Mouse (Mus musculus) neural tube, embryonic 12.5 days (tissue): Measurements from ENCODE around the gene Eef1b2. TPM values are rescaled to one million over a fixed set of nuclear protein-coding genes. Genes with fewer than 3 reads are reported as not detected.
A peak's percentile ranks its signal among the peaks of the same experiment; 100 is the strongest.

Source experiments
- ATAC-seq: fragments of 200-750 bp; cut with Nextera tagmentation; 2 replicates; pipeline ENCODE4 v1.8.0; 2017; ENCODE audit warnings: low read depth, mild to moderate bottlenecking, moderate TSS enrichment, moderate library complexity; ENCODE audit not compliant: low FRiP score
- H3K27ac ChIP-seq: fragments of 300-500 bp; sonication (generic); 2 replicates; pipeline ENCODE4 v1.5.1; 2016
- H3K27me3 ChIP-seq: fragments of 300-500 bp; sonication (generic); replicated peaks from 2 replicates; pipeline ENCODE4 v1.6.1; 2016; ENCODE audit warnings: mild to moderate bottlenecking
- H3K36me3 ChIP-seq: fragments of 300-500 bp; sonication (generic); 2 replicates; pipeline ENCODE4 v1.6.1; 2016; ENCODE audit warnings: mild to moderate bottlenecking
- H3K4me1 ChIP-seq: fragments of 300-500 bp; sonication (generic); 2 replicates; pipeline ENCODE4 v1.6.1; 2016
- H3K4me2 ChIP-seq: fragments of 300-500 bp; sonication (generic); replicated peaks from 2 replicates; pipeline ENCODE4 v1.6.1; 2016; ENCODE audit warnings: mild to moderate bottlenecking
- H3K4me3 ChIP-seq: fragments of 300-500 bp; sonication (generic); 2 replicates; pipeline ENCODE4 v1.5.1; 2016
- H3K9ac ChIP-seq: fragments of 300-500 bp; sonication (generic); 2 replicates; pipeline ENCODE4 v1.6.1; 2016; ENCODE audit warnings: mild to moderate bottlenecking
- H3K9me3 ChIP-seq: fragments of 300-500 bp; sonication (generic); 2 replicates; pipeline ENCODE4 v1.6.1; 2016; ENCODE audit warnings: mild to moderate bottlenecking
- WGBS: fragments of 180-500 bp; shearing (Covaris S2); methylation state at CpG from one replicate; pipeline ENCODE4 v1.1.7; 2016; 5-methylcytosine and 5-hydroxymethylcytosine counted together
- polyA plus RNA-seq: library from polyadenylated mRNA; unstranded; fragments of >200 nt; fragmentation: Nextera tagmentation; extraction: Ambion mirVana; gene quantifications from 2 replicates; pipeline ENCODE4 v1.2.1, GENCODE M21; 2016

The Eef1b2 gene
- polyA plus RNA-seq, 1 experiment from 2014 or later, result 398 TPM

DNA sequence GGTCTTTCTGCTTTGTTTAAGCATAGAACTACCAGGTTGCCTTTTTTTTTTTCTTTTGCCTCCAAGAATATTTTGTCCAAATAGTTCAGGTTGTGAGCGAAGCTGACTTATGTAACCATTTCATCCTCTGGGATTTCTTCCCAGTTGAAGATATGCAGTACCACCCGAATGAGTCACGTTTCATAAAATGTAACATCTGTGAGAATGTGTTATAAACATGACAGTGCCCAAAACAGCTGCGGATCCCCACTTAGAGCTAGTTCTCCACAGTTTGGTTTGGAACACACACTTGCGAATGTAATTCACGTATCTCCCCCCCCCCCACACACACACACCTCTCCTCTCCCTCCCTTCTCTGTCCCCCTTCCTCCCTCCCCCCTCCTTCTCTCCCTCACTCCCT, 22.8 kb downstream of the Eef1b2 start:
- no peak for ATAC-seq
- Histone ChIP-seq H3K27me3 (no peaks in the 10 kb centered on the region), H3K9ac (no peak overlapping the region), H3K4me3 (no peak overlapping the region), H3K4me1 (peaks cover 12% of the 10 kb centered on the region), H3K4me2 (no peak overlapping the region), H3K36me3 (no peaks in the 10 kb centered on the region), H3K27ac (no peak overlapping the region), H3K9me3 (peaks cover 8% of the 10 kb centered on the region)
- 94% methylated on average over 6 of the region's 6 CpGs for WGBS

DNA sequence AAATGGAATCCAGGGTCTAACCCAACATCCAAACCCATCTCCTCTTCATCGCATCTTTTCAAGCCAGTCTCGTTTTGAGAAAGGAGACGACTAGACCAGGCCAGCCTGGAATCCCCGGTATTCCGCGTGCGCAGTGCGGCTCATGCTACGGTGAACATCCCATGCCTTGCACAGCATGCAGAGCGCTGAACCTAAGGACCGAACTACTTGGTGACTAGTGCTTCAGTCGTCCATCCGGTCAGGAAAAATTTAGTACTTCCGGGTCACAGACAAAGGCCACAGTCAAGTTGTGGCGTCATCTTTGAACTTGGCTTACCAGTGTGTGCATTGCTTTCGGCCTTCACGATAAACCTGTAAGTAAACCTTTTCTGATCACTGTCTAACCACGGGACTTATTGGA, 23.7 kb downstream of the Eef1b2 start:
- Histone ChIP-seq H3K27ac (no peak overlapping the region), H3K9ac (no peak overlapping the region), H3K36me3 (no peaks in the 10 kb centered on the region), H3K27me3 (no peaks in the 10 kb centered on the region), H3K4me2 (no peak overlapping the region), H3K4me1 (peaks cover 15% of the 10 kb centered on the region), H3K4me3 (no peak overlapping the region), H3K9me3 (peaks cover 8% of the 10 kb centered on the region)
- 94% methylated on average over 18 of the region's 18 CpGs for WGBS
- ATAC-seq, result no peak

DNA sequence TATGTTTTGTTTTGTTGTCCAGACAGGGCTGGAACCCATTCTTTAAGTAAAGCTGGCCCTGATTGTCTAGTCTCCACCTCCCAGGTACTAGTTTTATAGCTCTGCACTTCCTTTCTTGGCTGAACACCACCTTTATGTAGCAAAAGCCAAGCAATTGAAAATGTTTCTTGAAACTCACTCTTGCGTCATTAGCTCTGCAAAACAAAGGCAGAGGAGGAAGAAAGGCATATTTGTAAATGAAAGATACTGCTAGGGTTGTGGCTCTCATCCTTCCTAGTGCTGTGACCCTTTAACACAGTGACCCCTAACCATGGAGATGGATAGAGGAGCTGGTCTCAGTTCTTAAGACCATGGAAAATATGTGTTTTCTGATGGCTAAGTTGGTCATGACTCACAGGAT, 25.0 kb downstream of the Eef1b2 start:
- Histone ChIP-seq H3K27ac (no peak overlapping the region), H3K4me2 (no peak overlapping the region), H3K9ac (no peak overlapping the region), H3K9me3 (peaks cover 8% of the 10 kb centered on the region), H3K27me3 (no peaks in the 10 kb centered on the region), H3K4me3 (no peak overlapping the region), H3K36me3 (no peaks in the 10 kb centered on the region), H3K4me1 (peaks cover 15% of the 10 kb centered on the region)
- no peak for ATAC-seq
- 81% methylated on average over 1 of the region's 1 CpGs for WGBS

DNA sequence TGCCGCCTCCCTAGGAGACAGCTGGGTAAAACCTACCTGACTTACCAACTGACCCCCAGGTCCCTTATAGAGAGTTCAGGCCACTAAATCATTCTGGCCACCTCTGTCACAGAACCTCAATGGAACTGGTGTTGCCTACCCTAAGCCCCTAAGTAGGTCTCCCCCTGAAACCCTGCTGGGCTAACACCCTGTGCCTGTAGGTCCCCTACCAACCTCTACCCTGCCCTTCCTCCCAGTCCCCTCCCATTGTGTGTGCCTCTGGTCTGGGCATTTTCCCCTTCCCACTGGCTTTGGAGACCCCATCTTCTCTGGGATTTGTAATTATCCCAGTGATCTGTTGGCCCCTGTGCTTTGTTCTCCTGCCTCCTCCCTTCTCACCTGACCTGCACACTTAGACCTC, 26.8 kb downstream of the Eef1b2 start:
- Histone ChIP-seq H3K27me3 (no peaks in the 10 kb centered on the region), H3K9ac (no peak overlapping the region), H3K4me1 (peaks cover 15% of the 10 kb centered on the region), H3K9me3 (peaks cover 8% of the 10 kb centered on the region), H3K4me2 (no peak overlapping the region), H3K36me3 (no peaks in the 10 kb centered on the region), H3K4me3 (no peak overlapping the region), H3K27ac (no peak overlapping the region)
- 70% methylated on average over 1 of the region's 1 CpGs for WGBS
- 0 out of 2 replicates have a peak, but pooled peaks have one; percentile 53 for ATAC-seq

GRCm38 (mm10) chr1:63203950-63204659, 27.5 kb downstream of the Eef1b2 start:
- peak; percentile 71 for ATAC-seq

GRCm38 (mm10) chr1:63204660-63205394, 28.2 kb downstream of the Eef1b2 start:
- no peak overlapping the region for H3K4me2 ChIP-seq
- ATAC-seq, result no peak; the same call in 1 of the 2 replicates
- no peak overlapping the region for H3K4me3 ChIP-seq
- peaks cover 15% of the 10 kb centered on the region for H3K4me1 ChIP-seq
- no peaks in the 10 kb centered on the region for H3K27me3 ChIP-seq
- no peak overlapping the region for H3K9ac ChIP-seq
- peaks cover 8% of the 10 kb centered on the region for H3K9me3 ChIP-seq
- WGBS, result 24% methylated on average over 7 of the region's 7 CpGs
- H3K36me3 ChIP-seq, result no peaks in the 10 kb centered on the region
- H3K27ac ChIP-seq, result peak overlapping the region; percentile 33; the same call in 1 of the 2 replicates

More at GRCm38 (mm10) chr1:63203950-63204659, 27.5 kb downstream of the Eef1b2 start:
- no peaks in the 10 kb centered on the region for H3K27me3 ChIP-seq
- H3K27ac ChIP-seq, result peak overlapping the region; percentile 33; the same call in 1 of the 2 replicates
- peaks cover 8% of the 10 kb centered on the region for H3K9me3 ChIP-seq
- no peak overlapping the region for H3K9ac ChIP-seq
- no peak overlapping the region for H3K4me3 ChIP-seq
- 6% methylated on average over 7 of the region's 7 CpGs for WGBS
- peaks cover 15% of the 10 kb centered on the region for H3K4me1 ChIP-seq
- H3K4me2 ChIP-seq, result no peak overlapping the region
- H3K36me3 ChIP-seq, result no peaks in the 10 kb centered on the region

- no peak overlapping the region for H3K4me2 ChIP-seq
- no peak overlapping the region for H3K9ac ChIP-seq
- 81% methylated on average over 3 of the region's 3 CpGs for WGBS
- no peak for ATAC-seq
- no peak overlapping the region for H3K27ac ChIP-seq
- H3K27me3 ChIP-seq, result no peaks in the 10 kb centered on the region
- peaks cover 15% of the 10 kb centered on the region for H3K4me1 ChIP-seq
- H3K36me3 ChIP-seq, result no peaks in the 10 kb centered on the region
- no peaks in the 10 kb centered on the region for H3K9me3 ChIP-seq
- no peak overlapping the region for H3K4me3 ChIP-seq
These were observed 31.0 kb downstream of the Eef1b2 start for GRCm38 (mm10) chr1:63207607-63208006.

DNA sequence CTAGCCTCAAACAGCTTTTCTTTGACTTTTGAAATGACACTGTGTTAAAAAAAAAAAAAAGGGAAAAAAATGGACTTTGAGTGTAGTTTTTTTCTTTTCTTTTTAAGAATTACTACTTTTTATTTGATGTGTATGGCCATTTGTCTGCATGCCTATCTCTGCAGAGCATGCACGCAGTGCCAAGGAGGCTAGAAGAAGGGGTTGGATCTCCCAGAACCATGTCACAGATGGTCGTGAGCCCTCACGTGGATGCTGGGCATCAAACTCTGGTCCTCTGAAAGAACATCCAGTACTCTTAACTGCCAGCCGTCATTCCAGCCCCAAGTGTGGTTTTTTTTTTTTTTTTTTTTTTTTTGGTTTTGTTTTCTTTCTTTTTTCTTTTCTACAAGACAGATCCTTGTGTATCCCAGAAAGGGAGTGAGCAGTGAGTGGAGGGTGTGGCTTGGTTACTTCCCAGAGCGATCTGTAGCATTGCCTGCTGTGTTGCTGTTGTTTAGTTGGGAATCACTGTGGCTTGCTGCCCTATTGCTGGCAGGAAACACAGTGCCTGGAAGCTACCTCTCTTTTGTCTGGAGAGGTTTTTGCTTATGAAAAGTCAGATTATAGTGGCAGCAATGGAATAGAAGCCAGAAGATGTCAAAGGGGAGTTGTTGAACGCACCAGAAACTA, 33.4 kb downstream of the Eef1b2 start:
- H3K4me1 ChIP-seq, result 0 out of 2 replicates have a peak, but pooled peaks cover 6% of the 10 kb centered on the region
- no peaks in the 10 kb centered on the region for H3K9me3 ChIP-seq
- 25% methylated on average over 6 of the region's 6 CpGs for WGBS
- H3K36me3 ChIP-seq, result no peaks in the 10 kb centered on the region
- no peak overlapping the region for H3K4me3 ChIP-seq
- no peak overlapping the region for H3K9ac ChIP-seq
- no peak for ATAC-seq
- H3K27ac ChIP-seq, result no peak overlapping the region
- no peak overlapping the region for H3K4me2 ChIP-seq
- H3K27me3 ChIP-seq, result no peaks in the 10 kb centered on the region

DNA sequence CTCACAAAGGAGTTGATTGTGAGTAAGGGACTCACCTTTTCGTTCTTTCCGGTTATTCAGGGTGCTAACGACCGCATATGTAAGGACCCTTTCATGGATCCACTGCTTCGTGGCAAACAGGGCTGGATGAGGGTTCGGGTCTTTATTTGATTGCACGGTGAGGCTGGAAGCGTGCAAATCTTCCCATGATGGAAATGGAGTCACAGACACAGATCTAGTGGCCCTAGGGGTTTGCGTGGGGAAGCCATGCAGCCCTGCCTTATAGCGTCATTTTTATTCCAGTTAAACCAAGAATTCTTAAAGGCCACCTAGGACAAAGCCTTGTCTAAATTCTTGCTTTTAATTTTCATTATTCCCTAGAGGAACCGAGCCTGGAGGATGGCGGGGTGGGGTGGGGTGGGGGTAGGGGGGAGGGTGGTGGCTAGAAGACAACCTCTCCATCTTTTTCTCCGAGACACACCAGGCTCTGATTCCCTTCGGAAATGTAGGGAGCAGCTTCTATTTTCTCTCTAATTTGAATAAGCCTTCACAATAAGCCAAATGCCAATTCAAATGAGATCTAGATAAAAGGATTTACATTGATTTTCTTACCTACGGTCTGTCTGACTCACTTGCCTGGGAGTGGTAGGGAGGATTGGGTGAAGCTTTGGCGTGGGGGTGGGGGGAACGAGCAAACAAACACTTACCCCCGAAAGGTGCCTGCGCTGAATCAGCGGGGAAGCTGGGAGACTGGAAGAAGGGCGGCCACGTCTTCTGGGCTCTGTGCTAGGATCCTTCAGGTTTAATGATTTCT, 37.0 kb downstream of the Eef1b2 start:
- H3K27ac ChIP-seq, result no peak overlapping the region
- H3K4me2 ChIP-seq, result peak overlapping the region; percentile 39
- H3K36me3 ChIP-seq, result no peaks in the 10 kb centered on the region
- H3K4me3 ChIP-seq, result no peak overlapping the region
- no peak for ATAC-seq
- 26% methylated on average over 22 of the region's 22 CpGs for WGBS
- H3K27me3 ChIP-seq, result no peaks in the 10 kb centered on the region
- H3K9ac ChIP-seq, result no peak overlapping the region
- 0 out of 2 replicates have a peak, but pooled peaks cover 6% of the 10 kb centered on the region for H3K4me1 ChIP-seq
- no peaks in the 10 kb centered on the region for H3K9me3 ChIP-seq

DNA sequence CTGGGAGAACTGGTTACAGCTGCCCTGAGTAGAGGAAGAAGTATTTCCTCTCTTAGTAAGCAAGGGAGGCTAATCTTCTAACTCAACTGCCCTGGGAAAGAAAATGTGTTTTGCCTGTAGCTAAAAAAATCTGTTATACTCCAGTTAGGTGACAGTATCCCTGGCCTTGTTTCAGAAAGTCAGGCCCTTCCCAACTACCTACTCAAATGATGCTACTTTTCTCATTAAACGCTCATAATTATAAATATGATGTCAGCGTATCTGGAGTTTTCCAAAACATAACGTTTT, 37.6 kb downstream of the Eef1b2 start, which contains the start of gene Gpr1:
TSS of gene Gpr1 (minus strand) at position 273 of the 288 bp plus-strand sequence.
- H3K36me3 ChIP-seq, result no peaks in the 10 kb centered on the region
- H3K4me2 ChIP-seq, result peak within 1 kb of the TSS; percentile 39
- WGBS, result 46% methylated on average over 3 of the region's 3 CpGs
- H3K27ac ChIP-seq, result no peak within 1 kb of the TSS
- H3K9me3 ChIP-seq, result no peaks in the 10 kb centered on the region
- H3K4me3 ChIP-seq, result no peak within 1 kb of the TSS
- H3K4me1 ChIP-seq, result 0 out of 2 replicates have a peak, but pooled peaks cover 6% of the 10 kb centered on the region
- ATAC-seq, result no peak
- H3K9ac ChIP-seq, result no peak within 1 kb of the TSS
- no peaks in the 10 kb centered on the region for H3K27me3 ChIP-seq

DNA sequence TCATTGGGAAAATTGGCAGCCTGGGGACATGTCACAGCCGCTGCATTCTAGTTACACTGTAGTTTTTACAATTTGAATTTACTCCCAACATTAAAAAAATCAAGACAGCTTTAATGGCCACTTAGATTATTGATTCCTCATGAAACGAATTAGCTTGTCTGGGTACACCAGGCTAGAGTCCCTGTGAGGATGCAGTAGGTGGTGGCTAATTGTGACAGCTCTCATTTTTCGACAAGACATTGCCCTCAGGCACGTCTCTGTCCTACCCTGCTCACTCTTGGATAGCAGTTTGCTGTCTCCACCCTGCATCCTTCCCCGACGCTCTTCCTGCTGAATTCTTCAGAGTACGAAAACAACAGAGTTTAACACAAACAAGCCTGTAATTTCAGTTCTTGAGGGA, 38.0 kb downstream of the Eef1b2 start:
- 43% methylated on average over 7 of the region's 7 CpGs for WGBS
- Histone ChIP-seq H3K9ac (no peak overlapping the region), H3K27ac (no peak overlapping the region), H3K36me3 (no peaks in the 10 kb centered on the region), H3K9me3 (no peaks in the 10 kb centered on the region), H3K4me2 (0 out of 2 replicates have a peak overlapping the region, but pooled peaks have one; percentile 2), H3K4me3 (no peak overlapping the region), H3K27me3 (no peaks in the 10 kb centered on the region), H3K4me1 (0 out of 2 replicates have a peak, but pooled peaks cover 6% of the 10 kb centered on the region)
- no peak for ATAC-seq
